Mouse (Mus musculus) skeletal muscle tissue, postnatal 0 days (tissue): ENCODE results near the gene Pcbd2. TPM values are rescaled to one million over a fixed set of nuclear protein-coding genes. Genes with fewer than 3 reads are reported as not detected.

Experiments
- polyA plus RNA-seq: library from polyadenylated mRNA; unstranded; fragments of >200 nt; fragmentation: Nextera tagmentation; extraction: Ambion mirVana; gene quantifications from 2 replicates; pipeline ENCODE4 v1.2.1, GENCODE M21; 2015

The Pcbd2 gene
- 31.4 and 44.4 TPM in 2 replicates for polyA plus RNA-seq

GRCm38 (mm10) chr13:55727120-55727838 is at the start of gene Pcbd2:
TSS of gene Pcbd2 (plus strand) at chr13:55727368.

GRCm38 (mm10) chr13:55692535-55693242 is 34.5 kb upstream of the Pcbd2 start, which contains the start of gene B230219D22Rik:
TSS of gene B230219D22Rik (plus strand) at chr13:55693124.

GRCm38 (mm10) chr13:55714501-55715166 is 12.5 kb upstream of the Pcbd2 start, which contains the start of gene Txndc15:
TSS of gene Txndc15 (plus strand) at chr13:55714650.

GRCm38 (mm10) chr13:55784268-55784667 is 57.1 kb downstream of the Pcbd2 start, which contains the start of gene Catsper3:
TSS of gene Catsper3 (plus strand) at chr13:55784568.

Other genes with a start within 250 kb of the Pcbd2 start
- gene Dbn1, start 239.3 kb upstream of the Pcbd2 start, polyA plus RNA-seq, result 83.3 and 89.8 TPM in 2 replicates
- gene Pdlim7, start 213.7 kb upstream of the Pcbd2 start, polyA plus RNA-seq, result 624 and 740 TPM in 2 replicates
- 2.0 and 3.4 TPM in 2 replicates for gene Dok3, start 198.1 kb upstream of the Pcbd2 start, polyA plus RNA-seq
- 17.1 and 18.0 TPM in 2 replicates for gene Ddx41, start 190.7 kb upstream of the Pcbd2 start, polyA plus RNA-seq
- 13.9 and 14.0 TPM in 2 replicates for gene Fam193b, start 156.2 kb upstream of the Pcbd2 start, polyA plus RNA-seq
- gene Tmed9, start 153.6 kb upstream of the Pcbd2 start, polyA plus RNA-seq, result 88.9 and 110 TPM in 2 replicates
- gene B4galt7, start 127.5 kb upstream of the Pcbd2 start, polyA plus RNA-seq, result 12.7 and 16.5 TPM in 2 replicates
- 31.3 and 33.8 TPM in 2 replicates for gene Caml, start 104.4 kb upstream of the Pcbd2 start, polyA plus RNA-seq
- 13.5 and 14.6 TPM in 2 replicates for gene Ddx46, start 92.3 kb upstream of the Pcbd2 start, polyA plus RNA-seq
- gene B230219D22Rik, start 34.2 kb upstream of the Pcbd2 start, polyA plus RNA-seq, result 23.8 and 26.8 TPM in 2 replicates
- gene Txndc15, start 12.7 kb upstream of the Pcbd2 start, polyA plus RNA-seq, result 53.0 and 62.4 TPM in 2 replicates
- gene Catsper3, start 57.2 kb downstream of the Pcbd2 start, polyA plus RNA-seq, result 0.13 TPM in 1 of 2 replicates, not detected in the other
- 4.2 and 4.4 TPM in 2 replicates for gene Pitx1, start 108.8 kb downstream of the Pcbd2 start, polyA plus RNA-seq